Mouse (Mus musculus): ENCODE results near the gene Rgs7.
A peak's percentile ranks its signal among the peaks of the same experiment; 100 is the strongest.

Gene Rgs7

DNA sequence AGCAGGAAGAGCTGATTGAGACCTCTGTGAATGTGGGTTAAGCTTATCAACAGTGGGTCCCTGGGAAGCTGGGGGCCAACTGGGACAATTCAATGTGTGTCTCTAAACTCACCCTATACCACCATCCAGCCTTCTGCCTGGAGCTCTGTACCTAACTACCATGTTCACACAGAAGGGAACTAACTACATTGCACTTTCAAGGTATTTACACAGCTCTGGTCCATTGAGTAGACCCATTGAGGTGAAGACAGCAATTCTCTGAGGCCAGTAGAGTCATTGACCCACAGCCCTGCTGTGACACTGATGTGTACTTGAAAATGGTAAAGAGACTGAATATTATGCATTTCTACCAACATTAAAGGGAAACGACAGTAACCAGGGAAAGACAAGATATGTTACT is 313.6 kb downstream of the Rgs7 start:
- no peak for DNase-seq (ENCODE audit: low spot score in 2 of 2)

DNA sequence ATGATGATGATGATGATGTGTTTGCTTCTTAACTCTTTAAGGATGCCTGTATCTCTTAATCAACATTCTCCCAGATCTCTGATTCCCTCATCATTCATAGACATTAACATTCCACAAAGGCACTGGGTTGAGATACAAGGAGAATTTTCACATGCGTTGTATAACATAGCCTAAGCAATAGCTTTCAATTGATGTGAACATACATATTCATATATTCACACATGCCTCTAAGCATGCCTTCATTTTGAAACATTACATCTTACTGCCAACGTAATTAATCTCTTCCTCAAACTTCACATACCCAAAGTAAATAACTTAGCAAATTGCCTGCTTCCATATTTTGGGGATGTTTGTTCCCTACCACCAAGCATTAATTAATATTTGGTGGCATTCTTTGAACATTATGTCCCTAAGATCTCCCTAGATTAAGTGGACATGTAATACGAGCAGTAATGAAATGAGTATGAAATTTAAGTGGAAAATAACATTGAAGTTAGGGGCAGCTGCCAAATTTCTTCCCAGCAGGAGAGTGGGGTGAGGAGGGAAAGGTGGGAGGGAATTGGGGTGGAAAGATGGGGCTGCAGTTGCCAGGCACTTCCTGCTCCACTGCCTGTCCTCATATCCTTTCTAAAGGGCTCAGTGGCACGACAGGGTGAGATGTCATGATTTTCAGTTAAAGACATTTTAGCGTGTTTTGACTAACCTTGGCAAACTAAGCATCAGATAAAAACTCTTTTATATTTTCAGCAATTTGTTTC is 317.2 kb downstream of the Rgs7 start:
- DNase-seq (ENCODE audit: low spot score in 2 of 2), result no peak

DNA sequence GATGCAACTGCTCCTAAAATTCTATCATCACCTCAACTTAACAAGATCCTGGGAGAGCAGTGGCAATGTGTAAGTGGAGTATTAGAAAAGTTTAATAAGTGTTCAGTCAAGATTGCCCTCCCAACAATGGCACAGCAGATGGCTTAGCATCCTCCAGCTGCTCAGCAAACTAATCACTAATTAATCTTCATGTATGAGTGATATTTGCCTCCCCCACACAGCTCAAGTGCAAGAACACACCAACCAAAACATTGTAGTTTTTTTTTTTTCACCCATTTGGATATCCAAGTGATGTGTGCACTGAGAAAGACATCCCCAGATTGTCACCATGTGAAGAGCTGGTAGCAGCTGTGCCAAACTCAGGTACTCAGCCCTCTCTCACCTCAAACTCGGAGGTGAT is 336.8 kb downstream of the Rgs7 start:
- no peak for DNase-seq (ENCODE audit: low spot score in 2 of 2)

DNA sequence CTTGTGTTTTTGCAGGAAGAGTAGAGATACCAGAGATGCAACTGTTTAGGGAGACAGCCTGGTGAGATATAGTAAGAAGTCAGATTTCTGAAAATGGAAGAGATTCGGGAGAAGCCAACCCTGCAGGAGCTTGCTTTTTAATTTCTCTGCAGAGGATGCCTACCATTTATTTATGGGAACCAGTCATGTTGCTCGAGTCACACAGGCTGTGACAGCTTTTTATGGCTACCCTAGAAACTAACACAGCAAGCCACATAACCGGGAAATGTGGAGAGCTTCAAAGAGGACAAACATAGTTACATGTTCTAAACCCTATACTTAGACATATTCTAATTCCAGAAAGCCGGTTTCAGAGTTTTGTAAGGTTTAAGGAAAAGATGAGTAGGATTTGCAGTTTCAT is 349.2 kb downstream of the Rgs7 start:
- no peak for DNase-seq (ENCODE audit: low spot score in 2 of 2)

DNA sequence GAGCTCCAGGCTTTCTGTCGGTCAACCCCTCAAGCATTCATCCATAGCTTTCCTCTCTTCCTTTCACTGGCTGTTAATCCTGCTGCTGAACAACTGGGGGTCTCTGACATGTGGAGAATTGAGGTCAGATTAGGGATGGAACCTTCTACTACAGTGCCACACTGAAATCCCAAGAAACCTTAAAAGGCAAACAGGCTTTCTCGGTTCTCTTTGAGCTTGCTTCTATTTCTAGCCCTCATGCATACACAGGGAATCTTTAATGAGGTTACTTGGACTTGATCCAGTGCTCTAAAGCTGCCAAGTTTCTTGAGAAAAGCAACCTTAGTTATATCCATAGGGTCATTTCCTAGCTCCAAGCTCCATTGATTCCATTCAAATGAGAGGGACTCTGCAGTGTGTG is 363.8 kb downstream of the Rgs7 start:
- no peak for DNase-seq (ENCODE audit: low spot score in 2 of 2)

DNA sequence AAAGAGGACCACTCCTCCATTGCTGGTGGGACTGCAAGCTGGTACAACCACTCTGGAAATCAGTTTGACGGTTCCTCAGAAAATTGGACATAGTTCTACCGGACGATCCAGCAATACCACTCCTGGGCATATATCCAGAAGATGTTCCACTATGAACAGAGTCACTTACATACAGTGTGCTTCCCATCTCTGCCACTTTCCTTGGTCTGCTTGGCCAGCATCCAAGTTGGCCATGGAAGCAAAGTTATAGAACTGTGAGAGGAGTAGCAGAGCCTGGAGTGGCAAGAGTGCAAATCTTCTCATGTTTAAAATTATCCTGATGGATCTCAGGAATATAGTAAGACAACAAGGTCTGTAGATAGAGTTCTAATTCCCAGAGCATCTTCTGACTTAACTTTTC is 367.9 kb downstream of the Rgs7 start:
- DNase-seq (ENCODE audit: low spot score in 2 of 2), result no peak

DNA sequence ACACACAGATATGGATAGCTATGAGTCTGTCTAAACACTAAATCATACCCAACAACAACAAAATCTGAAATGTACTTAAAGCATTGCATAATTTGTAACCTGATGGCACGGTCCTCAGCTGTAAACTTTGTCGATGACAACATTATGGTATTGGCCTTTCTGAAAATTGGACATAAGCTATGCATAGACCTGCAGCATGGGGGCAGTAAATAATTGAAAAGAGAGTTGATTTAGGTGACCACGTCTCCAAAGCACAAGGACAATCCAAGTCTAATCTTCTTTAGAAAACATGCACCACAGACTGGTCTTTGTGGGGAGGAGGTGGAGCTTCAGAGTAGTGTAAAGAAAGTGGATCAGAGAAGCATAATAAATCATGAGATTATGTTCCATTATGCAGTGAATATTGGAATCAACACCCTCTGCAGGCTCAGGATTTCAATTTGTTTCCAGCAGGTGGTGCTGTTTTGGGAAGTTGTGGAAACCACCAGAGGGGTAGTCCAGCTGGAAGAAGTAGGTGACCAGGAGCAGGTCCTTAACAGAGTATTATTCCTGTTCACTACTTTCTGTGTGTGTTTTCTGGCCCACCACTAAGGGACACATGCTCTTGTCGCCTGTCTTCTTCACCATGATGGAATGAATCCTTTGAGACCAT is 373.3 kb downstream of the Rgs7 start:
- no peak for DNase-seq (ENCODE audit: low spot score in 2 of 2)

DNA sequence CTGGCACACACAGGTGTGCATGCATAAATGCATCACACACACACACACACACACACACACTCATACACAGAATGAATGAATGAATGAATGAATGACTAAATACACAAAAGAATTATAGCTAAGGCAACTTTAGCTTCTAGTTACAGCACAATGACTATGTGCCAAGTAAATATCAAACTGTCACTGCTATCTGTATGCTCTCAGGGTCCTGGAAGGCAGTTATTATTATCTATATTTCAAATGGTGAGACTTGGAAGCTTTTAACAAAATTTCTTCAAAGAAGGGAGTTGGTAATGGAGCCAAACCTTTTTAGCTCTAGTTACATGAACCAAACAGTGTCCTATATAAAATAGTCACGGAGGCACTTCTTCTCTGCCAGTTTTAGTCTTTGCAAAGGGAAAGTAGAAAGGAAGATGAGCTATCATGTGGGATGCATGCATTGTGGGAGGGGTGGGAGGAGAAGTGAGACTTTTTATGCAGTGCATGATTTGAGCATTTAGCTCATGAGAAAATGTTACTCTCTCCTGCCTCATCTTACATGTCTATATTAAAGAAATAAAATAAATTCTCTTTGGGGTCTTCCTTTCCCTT is 383.9 kb downstream of the Rgs7 start:
- DNase-seq (ENCODE audit: low spot score in 2 of 2), result no peak

DNA sequence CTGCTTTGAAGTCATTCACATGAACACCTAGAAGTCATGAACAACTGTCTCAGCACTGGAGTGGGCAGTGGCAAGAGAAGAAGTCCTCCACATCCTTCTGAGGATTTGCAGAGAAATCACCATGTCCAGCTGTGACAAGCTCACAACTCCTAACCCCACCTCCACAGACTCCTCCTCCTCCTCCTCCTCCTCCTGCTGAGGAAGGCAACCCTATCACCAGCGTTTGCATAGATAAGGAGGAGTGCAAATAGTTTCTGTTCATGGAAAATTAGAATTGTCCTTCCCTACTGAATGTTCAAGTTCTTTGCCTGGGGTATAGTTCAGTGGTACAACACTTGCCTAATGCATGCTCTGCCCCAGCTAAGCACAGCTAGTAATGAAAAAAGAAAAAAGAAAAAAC is 386.0 kb downstream of the Rgs7 start:
- DNase-seq (ENCODE audit: low spot score in 2 of 2), result no peak

DNA sequence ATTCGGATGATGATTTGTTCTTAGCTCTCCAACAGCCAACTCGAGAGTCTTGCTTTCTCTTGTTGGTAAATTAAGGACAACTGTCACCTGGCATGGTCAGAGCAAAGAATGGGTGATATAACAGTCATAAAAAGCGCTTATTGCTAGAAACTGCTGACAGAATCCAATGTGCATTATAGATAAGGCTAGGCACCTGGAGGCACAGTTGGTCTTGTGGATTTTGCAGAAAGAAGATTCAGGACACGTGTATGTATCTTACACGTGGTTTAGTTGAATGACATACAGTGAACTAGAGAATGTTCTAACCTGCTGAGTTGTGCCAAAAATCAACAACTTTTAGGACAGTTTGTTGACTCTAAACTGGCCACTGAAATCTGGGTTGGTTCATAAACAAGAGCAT is 386.9 kb downstream of the Rgs7 start:
- DNase-seq (ENCODE audit: low spot score in 2 of 2), result no peak

DNA sequence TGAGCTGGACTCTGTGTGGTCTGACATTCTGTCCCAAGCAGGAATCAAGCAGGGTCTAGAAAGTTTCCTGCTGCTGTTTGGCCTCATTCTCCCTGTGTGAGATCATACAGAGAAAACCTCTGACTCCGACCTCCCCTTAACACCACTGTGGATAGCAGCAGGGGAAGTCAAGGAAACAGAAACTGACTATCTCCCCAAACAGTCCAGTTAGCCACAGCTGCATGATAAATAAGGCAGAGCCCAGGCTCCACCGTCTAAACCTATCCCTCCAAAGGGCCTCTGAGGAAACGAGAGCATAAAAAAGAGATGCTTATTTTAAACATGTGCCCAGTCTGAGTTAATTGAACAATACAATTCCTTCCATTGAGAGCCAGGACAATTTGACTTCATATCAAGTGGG is 395.3 kb downstream of the Rgs7 start:
- no peak for DNase-seq (ENCODE audit: low spot score in 2 of 2)

DNA sequence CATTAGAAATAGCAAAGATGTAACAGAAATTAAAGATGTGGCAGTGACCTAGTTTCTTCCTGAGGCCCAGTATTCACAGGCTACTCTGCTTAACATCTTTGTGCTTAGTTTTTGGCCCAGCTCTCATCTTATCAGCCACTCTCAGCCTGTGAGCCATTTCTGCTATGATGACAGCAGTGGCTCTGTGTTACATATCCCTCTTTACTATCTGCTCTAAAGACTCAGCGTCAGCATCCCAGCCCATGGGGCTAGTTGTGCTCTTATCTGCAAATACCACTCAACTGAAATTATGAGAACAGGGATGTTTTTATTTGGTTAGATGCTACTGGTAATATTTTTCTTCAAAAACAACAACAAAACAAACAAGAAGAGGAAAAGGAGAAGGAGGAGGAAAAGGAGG is 410.2 kb downstream of the Rgs7 start:
- no peak for DNase-seq (ENCODE audit: low spot score in 2 of 2)

DNA sequence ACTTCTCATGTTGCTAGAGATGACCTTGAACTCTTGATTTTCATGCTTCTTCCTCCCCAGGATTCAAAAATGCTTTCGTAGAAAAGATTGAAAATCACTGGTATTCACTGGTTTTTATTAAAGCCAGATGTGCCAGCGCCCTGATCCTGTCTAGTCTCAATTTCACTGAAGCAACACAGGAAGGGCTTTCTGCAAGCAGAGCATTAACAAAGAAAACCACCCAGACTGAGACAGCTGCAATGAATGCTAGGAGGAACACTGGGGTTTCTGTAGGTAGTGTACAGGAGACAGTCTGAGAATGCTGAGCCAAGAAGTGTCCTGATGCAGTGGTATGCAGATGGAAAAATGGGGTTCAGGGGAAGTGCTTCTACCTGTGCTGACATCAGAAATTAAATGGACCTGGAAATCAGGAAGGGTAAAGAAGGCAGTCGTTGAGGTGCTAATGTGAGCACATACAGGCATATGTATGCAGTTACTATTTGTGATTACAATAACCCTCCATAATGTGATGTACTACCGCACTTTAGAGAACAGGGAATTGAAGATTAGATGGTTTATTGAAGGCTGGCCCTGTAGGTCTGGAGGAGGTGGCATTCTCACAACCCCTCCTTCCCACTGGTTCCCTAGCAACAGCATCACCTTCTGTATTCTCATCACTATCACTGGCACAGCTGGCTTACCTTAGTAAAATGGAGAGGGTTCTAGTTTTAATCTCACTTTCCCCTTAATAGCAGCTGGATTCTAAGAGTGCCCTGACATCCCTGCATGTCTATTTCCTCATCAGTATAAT is 412.3 kb downstream of the Rgs7 start:
- no peak for DNase-seq (ENCODE audit: low spot score in 2 of 2)

DNA sequence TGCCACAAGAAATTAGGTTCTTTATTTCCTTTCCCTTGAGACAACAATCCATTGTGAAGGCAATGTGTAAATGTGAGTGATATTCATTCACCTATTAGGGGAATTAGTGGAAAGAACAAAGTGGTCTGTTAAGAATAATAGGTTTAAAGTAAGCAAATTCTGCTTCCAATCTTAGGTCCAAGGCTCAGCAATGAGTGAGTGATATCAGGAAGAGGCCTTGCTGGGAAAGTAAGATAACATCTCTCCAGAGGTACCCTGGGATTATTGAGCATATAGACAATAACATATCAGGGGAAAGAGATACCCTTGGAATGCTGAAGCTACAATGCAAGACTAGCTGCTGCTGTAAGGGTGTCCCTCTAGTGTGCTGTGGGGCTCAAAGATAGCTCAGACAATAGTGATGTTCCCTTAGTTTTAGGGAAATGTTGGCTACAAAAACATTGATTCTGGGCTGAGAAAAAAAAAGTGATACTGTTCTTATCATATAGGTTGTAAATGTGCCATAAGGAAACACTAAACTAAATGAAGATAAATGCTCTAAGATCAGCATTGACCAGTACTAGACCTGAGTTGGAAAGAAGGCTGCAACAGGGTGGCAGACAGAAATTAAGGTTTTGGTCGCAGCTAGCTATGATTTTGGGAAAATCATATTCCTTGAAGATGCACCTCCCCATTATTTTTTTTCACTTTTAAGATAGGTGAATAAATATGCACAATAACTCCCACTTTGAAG is 418.6 kb downstream of the Rgs7 start:
- no peak for DNase-seq (ENCODE audit: low spot score in 2 of 2)

DNA sequence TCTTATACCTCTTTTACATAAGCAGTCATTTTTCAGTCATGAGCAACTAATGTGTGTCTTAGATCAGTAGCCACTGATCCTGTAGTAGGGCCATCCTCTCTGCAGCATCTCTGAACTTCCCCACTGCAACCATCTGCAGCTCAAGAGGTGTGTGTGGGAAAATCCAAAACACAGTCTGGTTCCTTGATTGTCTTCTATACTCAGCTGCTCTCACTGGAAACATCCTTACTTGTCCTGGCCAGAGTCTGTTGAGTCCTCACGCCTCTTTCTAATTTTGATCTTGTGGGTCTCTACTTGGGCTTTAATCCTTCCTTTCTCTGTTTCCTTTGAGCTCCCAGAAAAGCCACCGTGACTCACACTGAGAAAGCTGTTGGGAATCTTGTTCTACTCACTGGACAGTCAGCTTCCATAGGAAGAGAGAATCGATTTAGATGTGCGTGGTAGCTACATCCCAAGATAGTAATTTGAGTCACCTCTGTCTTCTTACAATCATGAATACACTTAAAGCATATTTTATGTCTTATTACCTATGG is 422.5 kb downstream of the Rgs7 start:
- no peak for DNase-seq (ENCODE audit: low spot score in 2 of 2)

DNA sequence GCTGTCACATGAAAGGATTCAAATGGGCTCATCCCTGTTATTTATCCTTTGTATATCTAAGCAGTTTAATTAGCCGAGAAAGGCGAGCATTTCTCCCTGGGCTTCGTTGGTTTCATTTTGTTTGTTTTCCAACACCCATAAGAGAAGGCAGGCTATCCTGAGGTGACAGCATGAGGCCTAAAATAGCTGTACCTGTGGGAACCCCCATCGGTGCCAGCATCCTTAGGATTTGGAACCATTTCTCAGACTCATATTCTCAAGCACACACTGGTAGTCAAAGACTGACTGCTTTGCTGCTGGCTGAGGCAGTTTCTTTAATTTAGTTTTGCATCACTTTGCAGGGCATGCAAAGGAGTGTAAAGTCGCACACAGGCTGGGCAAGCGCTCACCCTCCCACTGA is 443.2 kb downstream of the Rgs7 start:
- DNase-seq (ENCODE audit: low spot score in 2 of 2), result no peak

DNA sequence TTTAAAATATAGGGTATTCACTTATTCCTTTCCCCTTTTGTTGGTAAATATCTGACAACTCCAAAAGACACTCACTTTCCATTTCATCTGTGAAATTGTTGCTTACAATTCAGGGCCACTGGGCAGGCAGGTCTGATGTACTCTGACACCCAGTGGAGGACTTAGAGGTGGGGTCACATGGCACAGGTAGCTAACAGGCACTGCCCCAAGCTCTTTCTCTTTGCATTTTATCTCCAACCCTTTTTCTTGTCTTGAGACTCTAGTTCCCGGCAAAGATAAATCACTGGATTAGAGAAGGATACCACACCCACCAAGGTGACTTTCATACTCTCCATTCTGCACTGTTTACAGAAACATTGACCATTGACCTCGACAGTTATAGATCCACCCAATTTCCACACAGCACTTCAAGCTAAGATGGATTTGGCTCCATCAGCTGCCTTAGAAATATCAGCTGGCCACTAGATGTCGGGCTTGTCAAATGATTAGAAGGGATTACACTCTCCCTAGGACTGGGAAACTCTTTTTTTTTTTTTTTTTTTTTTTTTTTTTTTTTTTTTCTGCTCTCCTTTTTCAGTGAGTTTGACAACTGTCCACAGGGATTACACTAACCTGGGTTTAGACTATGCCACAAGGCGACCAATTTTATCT is 451.0 kb downstream of the Rgs7 start:
- peak in 1 of 2 experiments; percentile 8 for DNase-seq (ENCODE audit: low spot score in 2 of 2)

DNA sequence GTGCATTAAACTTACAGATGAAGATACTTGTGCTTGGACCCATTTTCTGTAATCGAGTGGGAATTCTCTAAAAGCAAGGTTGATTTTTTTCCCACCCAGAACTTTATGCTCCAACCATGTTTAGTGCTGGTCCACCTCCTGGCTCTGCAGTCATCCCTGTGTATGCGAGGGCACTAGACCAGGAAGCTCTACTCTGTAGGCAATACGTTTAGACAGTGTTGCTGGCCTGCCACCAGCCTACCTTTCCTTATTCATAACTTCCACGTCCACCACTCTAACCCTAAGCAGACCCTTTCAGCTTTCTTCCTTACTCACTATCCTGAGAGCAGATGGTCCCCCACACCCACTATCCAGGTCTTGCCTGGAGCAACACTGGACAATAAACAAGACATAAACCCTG is 452.3 kb downstream of the Rgs7 start:
- DNase-seq (ENCODE audit: low spot score in 2 of 2), result no peak

DNA sequence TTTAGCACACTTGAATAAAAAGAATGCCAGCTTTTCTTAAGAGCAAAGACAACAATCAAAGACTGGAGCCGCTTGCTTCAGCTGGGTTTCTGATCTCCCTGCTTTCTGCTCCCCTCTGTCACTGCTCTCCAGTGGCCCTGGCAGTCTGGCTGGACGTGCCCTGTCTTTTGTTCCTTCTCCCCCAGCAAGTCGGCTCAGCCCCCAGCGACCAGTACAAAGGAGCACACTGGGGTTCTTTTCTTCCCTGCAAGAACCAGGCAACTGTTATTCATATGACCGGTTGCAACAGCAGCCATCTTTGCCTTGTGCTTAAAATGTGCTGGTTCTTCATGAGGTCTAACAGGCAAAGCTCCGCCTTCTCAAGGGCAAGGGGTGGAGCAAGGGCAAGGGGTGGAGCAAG is 452.7 kb downstream of the Rgs7 start:
- DNase-seq (ENCODE audit: low spot score in 2 of 2), result no peak

DNA sequence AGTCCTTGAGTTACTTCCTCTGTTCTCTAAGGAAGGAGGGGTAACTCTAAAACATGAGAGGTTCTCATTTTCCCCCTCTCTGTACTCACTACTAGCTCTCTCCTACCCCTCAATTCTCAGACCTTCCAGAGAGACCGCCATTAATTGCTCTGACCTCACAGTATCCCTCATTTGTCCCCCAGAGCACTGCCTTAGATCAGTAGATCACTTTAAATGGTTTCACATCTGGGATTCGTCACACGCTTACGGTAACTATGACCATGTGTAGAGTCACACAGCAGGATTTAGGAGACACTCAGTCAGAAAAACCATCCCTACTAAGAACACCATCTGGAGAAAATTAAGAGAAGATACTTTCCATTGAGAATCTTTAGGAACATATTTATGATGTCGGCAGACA is 456.8 kb downstream of the Rgs7 start:
- DNase-seq (ENCODE audit: low spot score in 2 of 2), result no peak

DNA sequence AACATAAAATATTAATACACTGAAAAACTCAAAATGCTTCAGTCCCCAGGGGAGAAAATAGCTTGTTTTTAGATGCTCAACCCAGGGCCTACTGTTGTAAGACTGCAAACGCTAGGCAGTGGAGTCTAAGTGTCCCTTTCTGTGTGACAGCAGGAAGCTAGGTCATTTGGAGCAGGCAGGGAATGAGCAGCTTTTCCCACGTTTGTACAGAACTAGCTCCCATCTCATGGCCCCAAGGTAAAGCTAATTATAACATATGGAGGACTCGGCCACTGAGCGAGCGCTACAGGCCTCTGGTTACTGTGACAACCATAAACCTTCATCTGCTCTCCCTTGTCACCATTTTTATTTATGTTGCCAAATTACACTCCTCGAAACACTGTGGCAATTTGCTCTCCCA is 460.3 kb downstream of the Rgs7 start:
- no peak for DNase-seq (ENCODE audit: low spot score in 2 of 2)
